Mouse (Mus musculus) embryonic facial prominence, embryonic 13.5 days (tissue): ENCODE data around the gene Agtrap. TPM values are rescaled to one million over a fixed set of nuclear protein-coding genes. Genes with fewer than 3 reads are reported as not detected.

Experiments used
- ATAC-seq: fragments of 200-750 bp; cut with Nextera tagmentation; 2 replicates; pipeline ENCODE4 v1.8.0; 2017; ENCODE audit warnings: low read depth; ENCODE audit not compliant: insufficient number of reproducible peaks, insufficient read depth, low FRiP score, low TSS enrichment
- H3K27ac ChIP-seq: fragments of 300-500 bp; sonication (generic); 2 replicates; pipeline ENCODE4 v1.5.1; 2015; ENCODE audit warnings: moderate library complexity, mild to moderate bottlenecking, inconsistent platforms
- H3K27me3 ChIP-seq: fragments of 300-500 bp; sonication (generic); 2 replicates; pipeline ENCODE4 v1.6.1; 2015; ENCODE audit warnings: mild to moderate bottlenecking, inconsistent platforms
- H3K36me3 ChIP-seq: fragments of 300-500 bp; sonication (generic); 2 replicates; pipeline ENCODE4 v1.6.1; 2015; ENCODE audit warnings: mild to moderate bottlenecking, inconsistent platforms
- H3K4me1 ChIP-seq: fragments of 300-500 bp; sonication (generic); 2 replicates; pipeline ENCODE4 v1.6.1; 2015; ENCODE audit warnings: inconsistent platforms
- H3K4me2 ChIP-seq: fragments of 300-500 bp; sonication (generic); 2 replicates; pipeline ENCODE4 v1.6.1; 2015; ENCODE audit warnings: moderate library complexity, mild to moderate bottlenecking, inconsistent platforms
- H3K4me3 ChIP-seq: fragments of 300-500 bp; sonication (generic); 2 replicates; pipeline ENCODE4 v1.5.1; 2015; ENCODE audit warnings: mild to moderate bottlenecking, inconsistent platforms
- H3K9ac ChIP-seq: fragments of 300-500 bp; sonication (generic); 2 replicates; pipeline ENCODE4 v1.6.1; 2015; ENCODE audit warnings: mild to moderate bottlenecking, inconsistent platforms
- H3K9me3 ChIP-seq: fragments of 300-500 bp; sonication (generic); 2 replicates; pipeline ENCODE4 v1.6.1; 2016; ENCODE audit warnings: inconsistent platforms
- WGBS: fragments of 180-500 bp; shearing (Covaris S2); methylation state at CpG from one replicate; pipeline ENCODE4 v1.1.7; 2015; ENCODE audit warnings: mixed read lengths; 5-methylcytosine and 5-hydroxymethylcytosine counted together
- polyA plus RNA-seq: library from polyadenylated mRNA; unstranded; fragments of >200 nt; fragmentation: Nextera tagmentation; extraction: Ambion mirVana; gene quantifications from 2 replicates; pipeline ENCODE4 v1.2.1, GENCODE M21; 2015

Agtrap gene
- polyA plus RNA-seq, result 9.7 and 10.1 TPM in 2 replicates

DNA sequence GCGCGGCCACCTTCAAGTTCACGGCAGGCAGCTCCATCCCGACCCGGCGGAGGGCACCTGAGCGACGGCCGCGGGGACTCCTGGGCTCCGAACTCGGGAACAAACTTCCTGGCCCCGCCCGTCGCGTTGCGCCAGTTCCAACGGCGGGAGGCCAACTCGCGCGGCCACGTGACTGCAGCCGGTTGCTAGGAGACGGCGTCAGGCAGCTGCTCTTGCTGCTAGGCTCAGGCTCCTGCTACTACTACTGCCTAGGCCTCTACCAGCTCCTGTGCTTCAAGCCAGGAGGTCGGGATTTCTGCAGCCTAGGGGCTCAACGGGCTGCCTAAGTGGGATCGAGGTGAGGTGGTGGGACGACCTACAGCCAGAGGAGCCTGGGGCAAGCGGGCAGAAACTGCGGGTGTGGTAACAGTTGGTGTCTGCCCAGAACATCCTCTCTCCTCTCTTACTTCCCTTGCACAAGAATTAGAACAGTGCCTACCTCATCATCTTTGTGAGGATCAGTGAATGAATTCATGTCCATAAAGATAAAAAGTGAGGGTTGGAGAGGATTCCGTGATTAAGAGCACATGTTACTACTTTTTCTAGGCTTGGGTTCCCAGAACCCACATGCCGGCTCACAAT lies at the start of gene Agtrap:
TSS of gene Agtrap (minus strand) at position 125 of the 621 bp plus-strand sequence.
- Histone ChIP-seq H3K36me3 (no peaks in the 10 kb centered on the region), H3K27ac (0 out of 2 replicates have a peak within 1 kb of the TSS, but pooled peaks have one; percentile 22), H3K4me1 (peaks cover 30% of the 10 kb centered on the region), H3K9me3 (no peaks in the 10 kb centered on the region), H3K4me2 (peak within 1 kb of the TSS; percentile 85), H3K4me3 (peak within 1 kb of the TSS; percentile 83), H3K27me3 (no peaks in the 10 kb centered on the region), H3K9ac (peak within 1 kb of the TSS; percentile 88)
- ATAC-seq, result peak; percentile 82; the same call in 1 of the 2 replicates
- 5% methylated on average over 34 of the region's 34 CpGs for WGBS

DNA sequence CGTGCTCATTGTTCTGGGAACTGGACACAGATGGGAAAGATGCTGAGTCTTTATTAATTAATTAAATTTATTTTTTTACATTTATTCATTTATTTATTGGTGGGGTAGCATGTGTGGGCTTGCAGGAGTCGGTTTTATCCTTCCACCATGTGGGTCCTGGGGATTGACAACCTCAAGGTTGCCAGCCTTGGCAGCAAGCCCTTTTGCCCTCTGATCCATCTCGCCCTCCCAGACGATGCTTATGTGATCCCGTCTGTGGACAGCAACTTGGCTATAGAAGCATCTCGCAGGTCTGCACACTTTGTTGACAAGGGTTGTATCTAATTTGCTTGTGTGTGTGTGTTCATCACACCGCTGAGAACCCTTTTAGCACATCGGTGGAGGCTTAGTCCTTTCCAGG lies 49.7 kb upstream of the Agtrap start:
- WGBS, result 68% methylated on average over 8 of the region's 8 CpGs
- H3K4me2 ChIP-seq, result no peak overlapping the region
- ATAC-seq, result no peak
- H3K27ac ChIP-seq, result no peak overlapping the region
- peaks cover 12% of the 10 kb centered on the region for H3K27me3 ChIP-seq
- H3K4me3 ChIP-seq, result no peak overlapping the region
- H3K9me3 ChIP-seq, result no peaks in the 10 kb centered on the region
- H3K4me1 ChIP-seq, result peaks cover 14% of the 10 kb centered on the region; the same call in 1 of the 2 replicates
- no peaks in the 10 kb centered on the region for H3K36me3 ChIP-seq
- H3K9ac ChIP-seq, result no peak overlapping the region

DNA sequence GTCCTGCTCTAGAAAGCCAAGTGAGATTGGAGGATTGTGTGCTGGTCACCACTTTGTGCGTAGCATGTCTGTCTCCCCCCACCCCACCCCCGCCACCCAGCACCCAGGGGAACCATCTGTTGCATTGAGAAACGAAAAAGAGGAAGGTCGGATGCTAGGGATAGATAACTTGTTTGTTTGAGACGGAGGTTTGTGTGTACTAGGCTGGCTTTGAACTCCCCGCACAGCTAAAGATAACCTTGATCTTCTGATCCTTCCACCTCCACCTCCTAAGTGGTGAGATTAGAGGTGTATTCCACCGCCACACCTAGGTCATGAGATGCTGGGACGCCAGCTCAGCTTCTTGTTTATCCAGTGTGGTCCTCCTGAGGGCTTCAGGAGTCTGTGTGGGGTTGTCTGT lies 47.2 kb upstream of the Agtrap start:
- H3K36me3 ChIP-seq, result no peaks in the 10 kb centered on the region

DNA sequence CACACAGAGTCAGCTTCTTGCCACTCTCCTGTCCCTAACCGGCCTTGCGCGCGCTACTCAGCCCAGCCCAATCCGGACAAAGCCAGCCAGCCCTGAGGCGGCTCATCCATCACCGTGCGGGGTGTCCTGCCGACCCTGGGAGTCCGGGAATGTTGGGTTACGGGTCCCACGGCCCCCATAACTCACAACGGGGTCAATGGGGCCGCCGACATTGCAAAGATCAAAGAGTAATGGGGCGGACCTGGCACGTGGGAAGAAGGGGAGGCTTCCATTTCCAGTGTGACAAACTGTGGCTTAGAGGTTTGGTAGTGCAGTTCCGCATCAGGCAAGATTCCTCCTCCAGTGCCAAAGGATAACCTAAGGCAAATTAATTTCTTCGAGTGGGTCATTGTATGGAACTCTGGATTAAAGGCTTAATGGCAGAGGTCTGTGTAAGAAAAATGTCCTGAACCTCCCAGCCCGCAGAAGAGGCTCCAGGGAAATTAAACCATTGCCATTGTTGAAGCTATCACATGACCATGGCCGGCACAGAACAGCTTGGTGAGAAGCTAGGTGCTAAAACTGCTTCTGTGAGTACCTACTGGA lies 43.8 kb upstream of the Agtrap start:
- WGBS, result under 1% methylated on average over 21 of the region's 21 CpGs
- Histone ChIP-seq H3K27me3 (peaks cover 33% of the 10 kb centered on the region), H3K4me1 (peaks cover 17% of the 10 kb centered on the region), H3K27ac (no peak overlapping the region), H3K9ac (peak overlapping the region; percentile 89), H3K4me2 (peak overlapping the region; percentile 88), H3K4me3 (peak overlapping the region; percentile 77), H3K36me3 (no peaks in the 10 kb centered on the region), H3K9me3 (no peaks in the 10 kb centered on the region)
- no peak for ATAC-seq

More for the DNA sequence above, 47.2 kb upstream of the Agtrap start:
- 85% methylated on average over 8 of the region's 8 CpGs for WGBS
- Histone ChIP-seq H3K9ac (no peak overlapping the region), H3K4me2 (no peak overlapping the region), H3K9me3 (no peaks in the 10 kb centered on the region), H3K27ac (no peak overlapping the region), H3K27me3 (peaks cover 22% of the 10 kb centered on the region), H3K4me1 (peaks cover 25% of the 10 kb centered on the region), H3K4me3 (no peak overlapping the region)
- no peak for ATAC-seq

DNA sequence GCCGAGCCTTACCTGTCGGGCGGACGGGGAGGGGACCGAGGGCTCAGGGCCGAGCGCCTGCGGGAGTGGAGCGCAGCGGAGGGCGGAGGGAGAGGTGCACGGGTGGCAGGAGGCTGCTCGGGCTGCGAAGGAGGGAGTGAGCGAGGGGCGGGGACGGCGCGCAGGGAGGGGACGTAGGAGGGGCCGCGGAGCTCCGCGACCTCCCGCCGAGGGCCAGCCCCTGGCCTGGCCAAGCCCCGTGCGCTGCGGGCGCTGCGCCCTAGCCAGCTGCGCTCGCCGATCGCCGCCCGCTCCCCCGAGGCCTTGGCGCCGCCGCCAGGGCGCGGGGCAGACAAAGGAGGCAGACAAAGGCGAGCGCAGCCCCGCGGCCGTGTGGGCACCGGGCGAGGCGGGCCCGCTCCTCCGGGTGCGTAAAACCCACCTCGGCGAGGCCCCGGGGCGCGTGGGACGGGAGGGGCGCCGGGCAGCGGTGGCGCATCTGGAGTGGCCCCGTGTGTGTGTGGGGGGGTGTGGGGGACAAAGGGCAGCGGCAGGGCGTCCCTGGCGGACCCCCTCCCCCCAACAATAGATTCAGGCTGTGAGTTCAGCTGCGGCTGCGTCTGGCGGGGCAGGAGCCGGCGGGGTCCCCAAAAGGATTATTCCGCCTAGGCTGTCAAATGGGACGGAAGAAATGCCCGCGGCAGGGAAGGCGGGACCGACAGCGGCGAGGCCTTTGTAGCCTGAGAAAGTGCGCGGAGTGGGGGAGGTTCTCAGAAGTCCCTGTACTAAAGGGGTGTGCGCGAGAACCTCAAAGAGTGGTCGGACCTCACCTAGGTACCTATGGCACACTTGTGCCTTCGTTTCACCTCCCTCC lies 43.0 kb upstream of the Agtrap start, which contains the start of gene Draxin:
TSS of gene Draxin (minus strand) at position 138 of the 853 bp plus-strand sequence.
- peak within 1 kb of the TSS; percentile 89 for H3K9ac ChIP-seq
- no peaks in the 10 kb centered on the region for H3K9me3 ChIP-seq
- H3K27ac ChIP-seq, result peak within 1 kb of the TSS; percentile 72
- H3K4me1 ChIP-seq, result peaks cover 17% of the 10 kb centered on the region
- H3K4me3 ChIP-seq, result peak within 1 kb of the TSS; percentile 77
- peak; percentile 75; the same call in 1 of the 2 replicates for ATAC-seq
- WGBS, result under 1% methylated on average over 83 of the region's 87 CpGs
- H3K4me2 ChIP-seq, result peak within 1 kb of the TSS; percentile 88
- H3K36me3 ChIP-seq, result no peaks in the 10 kb centered on the region
- peaks cover 33% of the 10 kb centered on the region for H3K27me3 ChIP-seq

DNA sequence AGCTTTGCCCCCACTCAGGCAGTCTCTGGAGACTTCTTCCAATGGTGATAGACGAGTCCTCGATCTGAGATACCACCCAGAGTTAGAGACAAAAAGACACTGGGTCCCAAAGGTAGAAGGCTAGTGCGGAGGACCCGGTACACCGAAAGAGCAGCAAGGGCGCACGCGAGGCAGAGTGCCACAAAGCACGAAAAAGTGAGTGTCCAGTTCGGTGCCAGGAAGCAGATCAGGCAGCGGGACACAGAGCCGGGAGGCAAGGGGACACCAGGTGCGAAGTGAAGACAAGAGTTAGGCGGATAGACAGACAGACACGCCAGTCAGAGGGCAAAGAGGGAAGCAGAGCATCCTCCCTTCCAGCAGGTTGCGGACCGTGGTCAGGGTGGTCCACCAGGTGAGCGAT lies 42.3 kb upstream of the Agtrap start, which contains the start of gene Mad2l2:
TSS of gene Mad2l2 (plus strand) at position 252 of the 400 bp plus-strand sequence.
- H3K36me3 ChIP-seq, result no peaks in the 10 kb centered on the region
- peaks cover 33% of the 10 kb centered on the region for H3K27me3 ChIP-seq
- ATAC-seq, result 0 out of 2 replicates have a peak, but pooled peaks have one; percentile 7
- H3K4me1 ChIP-seq, result peaks cover 17% of the 10 kb centered on the region
- H3K9me3 ChIP-seq, result no peaks in the 10 kb centered on the region
- H3K4me2 ChIP-seq, result peak within 1 kb of the TSS; percentile 88
- H3K4me3 ChIP-seq, result peak within 1 kb of the TSS; percentile 77
- peak within 1 kb of the TSS; percentile 72 for H3K27ac ChIP-seq
- H3K9ac ChIP-seq, result peak within 1 kb of the TSS; percentile 89
- WGBS, result 2% methylated on average over 18 of the region's 18 CpGs

DNA sequence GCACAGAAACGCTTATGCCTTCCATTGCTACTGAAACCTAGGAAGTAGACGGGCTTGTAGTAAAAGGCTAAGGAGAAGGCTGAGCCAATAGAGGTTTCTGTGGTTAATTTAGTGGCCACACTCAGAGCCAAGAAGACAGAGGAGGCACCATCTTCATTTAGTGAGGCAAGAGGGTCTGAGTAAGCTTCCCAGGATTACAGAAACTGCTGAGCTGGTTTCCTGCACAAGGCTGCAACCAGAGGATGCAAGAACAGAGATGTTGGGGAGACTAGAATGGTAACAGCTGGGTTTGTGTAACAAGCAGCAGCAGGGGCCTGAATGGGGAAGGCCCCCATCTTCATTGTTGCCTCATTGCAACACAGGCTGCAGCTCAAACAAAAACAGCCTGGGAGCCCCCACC lies 40.8 kb upstream of the Agtrap start:
- Histone ChIP-seq H3K27ac (no peak overlapping the region), H3K4me1 (peaks cover 17% of the 10 kb centered on the region), H3K36me3 (no peaks in the 10 kb centered on the region), H3K9me3 (no peaks in the 10 kb centered on the region), H3K4me2 (no peak overlapping the region), H3K9ac (no peak overlapping the region), H3K27me3 (peaks cover 33% of the 10 kb centered on the region), H3K4me3 (no peak overlapping the region)
- WGBS, result 58% methylated on average over 2 of the region's 2 CpGs
- ATAC-seq, result no peak

DNA sequence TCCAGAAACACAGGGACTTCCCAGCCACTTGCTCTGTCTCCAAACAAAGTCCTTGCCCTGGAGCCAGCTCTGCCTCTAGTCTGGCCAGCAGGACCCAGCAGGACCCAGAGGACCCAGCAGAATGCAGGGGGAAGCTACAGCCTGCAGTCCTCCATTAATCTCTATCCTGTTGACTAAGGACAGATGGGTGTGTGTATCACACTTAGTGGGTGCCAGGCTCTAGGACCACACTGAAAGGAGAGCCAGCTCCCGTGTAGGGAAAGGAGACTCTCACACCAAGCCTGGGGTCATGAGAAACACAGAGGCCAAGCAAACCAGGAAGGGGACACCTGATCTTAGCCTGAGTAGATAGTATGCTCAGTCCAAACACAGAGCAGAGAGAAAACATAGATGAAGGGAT lies 40.4 kb upstream of the Agtrap start:
- H3K27me3 ChIP-seq, result peaks cover 33% of the 10 kb centered on the region
- ATAC-seq, result no peak
- no peak overlapping the region for H3K9ac ChIP-seq
- H3K9me3 ChIP-seq, result no peaks in the 10 kb centered on the region
- H3K4me2 ChIP-seq, result no peak overlapping the region
- H3K36me3 ChIP-seq, result no peaks in the 10 kb centered on the region
- no peak overlapping the region for H3K27ac ChIP-seq
- WGBS, result 58% methylated on average over 1 of the region's 1 CpGs
- H3K4me3 ChIP-seq, result no peak overlapping the region
- peaks cover 17% of the 10 kb centered on the region for H3K4me1 ChIP-seq

DNA sequence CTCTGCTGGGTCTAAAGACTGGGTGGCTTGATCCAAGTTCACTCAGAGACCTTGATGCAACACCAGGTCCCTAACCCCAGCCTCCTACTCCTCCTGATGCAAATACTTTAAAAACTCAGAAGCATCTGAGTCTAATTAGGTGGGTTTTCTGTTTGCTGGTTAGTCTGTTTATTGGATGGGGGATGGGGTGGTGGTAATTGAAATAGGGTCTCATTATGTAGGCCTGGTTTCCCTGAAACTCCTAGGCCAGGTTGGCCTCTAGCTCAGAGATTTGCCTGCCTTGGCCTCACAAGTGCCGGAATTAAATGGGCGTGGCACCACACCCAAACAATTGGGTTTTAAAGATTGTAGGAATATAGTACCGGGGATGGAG lies 34.8 kb upstream of the Agtrap start:
- Histone ChIP-seq H3K36me3 (no peaks in the 10 kb centered on the region), H3K9me3 (no peaks in the 10 kb centered on the region), H3K9ac (no peak overlapping the region), H3K27ac (peak overlapping the region; percentile 68; the same call in 1 of the 2 replicates), H3K27me3 (peaks cover under 1% of the 10 kb centered on the region; the same call in 1 of the 2 replicates), H3K4me1 (peaks cover 10% of the 10 kb centered on the region), H3K4me2 (peak overlapping the region; percentile 26; the same call in 1 of the 2 replicates), H3K4me3 (no peak overlapping the region)
- WGBS, result 61% methylated on average over 3 of the region's 3 CpGs
- no peak for ATAC-seq

DNA sequence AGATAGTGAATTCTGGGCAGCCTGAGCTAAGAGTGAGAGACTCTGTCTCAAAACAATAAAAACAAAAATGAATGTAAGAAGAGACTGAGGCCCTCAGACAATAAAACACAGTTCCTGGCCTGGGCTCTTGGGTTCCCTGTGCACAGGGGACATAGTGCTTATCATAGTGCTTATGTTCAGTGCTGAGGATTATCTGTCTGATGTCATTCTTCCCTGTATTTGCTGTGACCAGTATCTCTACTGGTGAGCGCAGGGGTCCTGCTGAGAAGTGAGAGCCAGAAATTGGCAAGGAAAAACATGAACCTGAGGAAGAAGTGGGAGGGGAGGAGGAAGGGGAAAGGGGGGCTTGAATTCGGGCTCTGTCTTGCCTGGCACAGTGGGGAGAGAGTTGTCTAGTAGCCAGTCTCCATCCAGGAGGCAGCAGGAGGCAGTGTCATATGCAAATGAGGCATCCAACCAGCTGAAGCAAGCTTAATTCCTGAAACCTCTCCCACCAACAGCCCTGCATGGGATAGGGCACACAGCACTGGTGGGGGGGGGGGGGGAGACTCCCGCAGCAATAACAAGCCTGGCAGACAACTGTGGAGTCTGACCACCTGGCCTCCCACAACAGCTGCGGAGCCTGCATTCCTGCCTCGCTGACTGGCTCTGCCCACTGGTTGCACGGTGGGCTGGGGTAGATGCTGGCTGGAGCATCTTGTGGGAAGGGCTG lies 34.3 kb upstream of the Agtrap start:
- H3K4me2 ChIP-seq, result peak overlapping the region; percentile 26; the same call in 1 of the 2 replicates
- no peaks in the 10 kb centered on the region for H3K27me3 ChIP-seq
- 11% methylated on average over 6 of the region's 6 CpGs for WGBS
- H3K9ac ChIP-seq, result no peak overlapping the region
- no peaks in the 10 kb centered on the region for H3K36me3 ChIP-seq
- H3K4me3 ChIP-seq, result no peak overlapping the region
- peak; percentile 45; the same call in 1 of the 2 replicates for ATAC-seq
- H3K27ac ChIP-seq, result peak overlapping the region; percentile 68; the same call in 1 of the 2 replicates
- H3K4me1 ChIP-seq, result peaks cover 10% of the 10 kb centered on the region
- H3K9me3 ChIP-seq, result no peaks in the 10 kb centered on the region

DNA sequence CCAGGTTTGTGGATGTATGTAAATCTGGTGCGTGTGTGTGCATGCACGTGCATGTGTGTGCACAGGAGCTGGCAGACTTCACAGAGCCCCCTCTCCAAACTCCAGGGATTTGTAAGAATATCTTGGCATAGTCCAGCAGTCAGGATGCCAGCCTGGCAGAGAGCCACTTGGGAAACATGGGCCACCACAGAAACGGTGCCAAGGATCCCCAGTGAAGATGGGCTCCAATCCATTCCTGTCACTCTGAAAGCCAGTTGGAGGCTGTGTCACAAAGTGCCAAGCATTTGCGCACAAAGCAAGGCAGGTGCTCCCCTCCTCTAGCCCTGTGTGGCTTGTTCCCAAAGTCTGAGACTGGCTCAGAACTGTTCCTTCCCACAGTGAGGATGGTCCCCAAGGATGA lies 33.5 kb upstream of the Agtrap start:
- Histone ChIP-seq H3K9me3 (no peaks in the 10 kb centered on the region), H3K27me3 (no peaks in the 10 kb centered on the region), H3K27ac (no peak overlapping the region), H3K4me1 (peaks cover 10% of the 10 kb centered on the region), H3K4me3 (no peak overlapping the region), H3K4me2 (no peak overlapping the region), H3K36me3 (no peaks in the 10 kb centered on the region), H3K9ac (no peak overlapping the region)
- 84% methylated on average over 4 of the region's 4 CpGs for WGBS
- ATAC-seq, result no peak
